Mouse (Mus musculus): Measurements from ENCODE around the gene Snupn. TPM values are rescaled to one million over a fixed set of nuclear protein-coding genes. Genes with fewer than 3 reads are reported as not detected.
"Not testable (repeated sequence)": the region's sequence is repeated elsewhere in the genome, so short reads cannot be mapped to it uniquely, and the experiment has no call there.

Gene Snupn
- polyA plus RNA-seq, 1 experiment from 2014 or later: 12.3 TPM

DNA sequence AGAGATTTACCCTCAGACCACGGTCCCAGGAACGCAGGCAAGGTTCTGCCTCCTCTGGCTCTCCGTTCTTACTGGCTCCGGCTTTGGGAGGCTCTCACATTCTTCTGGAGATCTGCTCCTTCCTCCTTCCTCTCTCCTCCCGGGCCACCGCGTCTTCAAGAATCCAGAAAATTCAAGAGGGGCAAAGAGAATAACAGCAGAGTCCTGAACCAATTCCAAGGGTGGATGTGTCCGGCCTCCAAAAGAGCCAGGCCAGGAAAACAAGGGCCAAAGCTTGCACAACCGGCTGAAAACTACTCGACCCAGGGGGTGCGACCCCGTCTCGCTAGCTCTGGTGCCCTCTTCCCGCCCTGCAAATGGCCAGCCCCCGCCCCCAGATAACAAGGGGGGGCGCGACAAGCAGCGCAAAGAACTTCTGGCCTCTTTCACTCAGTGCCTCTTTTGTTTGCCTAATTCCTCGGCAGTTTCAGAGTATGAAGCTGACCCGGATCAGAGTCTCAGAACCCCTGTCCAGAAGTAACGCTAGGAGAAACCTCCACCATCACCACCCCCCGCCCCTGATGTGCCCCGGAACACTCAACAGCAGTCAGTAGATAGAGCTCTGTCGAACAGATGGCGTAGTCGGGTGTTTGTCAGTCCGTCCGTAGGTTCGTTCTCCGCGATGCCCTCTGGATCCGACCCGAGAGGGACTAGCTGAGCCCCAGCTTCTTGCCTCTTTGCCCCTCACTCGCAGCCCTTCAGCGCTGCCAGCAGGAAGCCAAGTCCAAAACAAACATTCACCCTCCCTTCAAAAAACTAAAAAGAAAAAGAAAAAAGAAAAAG lies 23.3 kb upstream of the Snupn start:
- H3K36me3 ChIP-seq (ENCODE audit: control insufficient read depth, insufficient read depth, low read length): no peaks in the 10 kb centered on the region
- H3K27ac ChIP-seq (ENCODE audit: low read length): peak overlapping the region; percentile 90
- peak overlapping the region; percentile 70 for H3K4me3 ChIP-seq (ENCODE audit: low read length)
- ATAC-seq: peak; percentile 27
- no peaks in the 10 kb centered on the region for H3K9me3 ChIP-seq (ENCODE audit: control insufficient read depth, low read length)
- no peaks in the 10 kb centered on the region for H3K27me3 ChIP-seq (replicated peaks; ENCODE audit: control insufficient read depth, insufficient read depth, low read length)
- peaks cover 43% of the 10 kb centered on the region for H3K4me1 ChIP-seq (ENCODE audit: control insufficient read depth, insufficient read depth, low read length)
- 2% methylated on average over 35 of the region's 35 CpGs for WGBS
- peak overlapping the region; percentile 81 for H3K9ac ChIP-seq (ENCODE audit: low read depth, low read length)
- peak overlapping the region; percentile 93 for H3K4me2 ChIP-seq (ENCODE audit: low read depth, low read length)

DNA sequence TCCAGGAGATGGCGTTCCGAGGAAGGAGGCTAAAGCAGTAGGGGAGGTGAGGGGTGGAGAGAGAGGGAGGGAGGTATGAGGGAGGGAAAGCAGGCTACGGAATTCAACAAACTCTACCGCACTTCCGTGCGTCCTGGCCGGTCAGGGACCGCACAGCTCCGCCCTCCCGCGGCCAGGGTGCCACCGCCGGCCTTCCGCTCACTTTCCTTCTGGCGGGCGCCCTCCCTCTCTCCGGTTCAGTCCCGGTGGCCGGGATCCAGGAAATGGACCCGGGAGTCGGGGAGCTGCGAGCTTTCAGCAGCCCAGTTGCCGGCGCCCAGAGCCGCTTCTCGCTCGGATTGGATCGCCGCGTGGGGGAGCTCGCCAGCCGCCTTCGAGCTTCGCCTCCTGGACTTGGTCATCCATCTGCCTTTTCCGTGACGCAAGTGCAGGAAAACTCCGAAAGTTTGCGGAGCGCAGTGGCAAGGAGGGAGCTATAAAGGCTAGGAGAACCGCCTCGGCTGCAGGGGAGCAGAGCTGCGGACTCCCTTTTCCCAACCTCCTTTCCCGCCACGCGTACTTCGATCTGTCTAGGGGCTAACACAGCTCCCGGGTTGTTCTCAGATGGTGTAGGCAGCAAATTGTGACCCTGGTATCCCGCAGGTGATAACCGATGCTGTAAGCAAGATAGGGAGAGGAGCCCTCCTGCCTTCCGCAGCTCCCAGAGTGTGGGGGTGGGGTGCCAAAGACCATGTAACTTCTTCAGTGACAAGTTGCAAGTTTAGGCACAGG lies 22.5 kb upstream of the Snupn start, which contains the start of gene Snx33:
Snx33 (minus strand) TSS at position 331 of the 771 bp plus-strand sequence.
- peak; percentile 86 for ATAC-seq
- Histone ChIP-seq H3K4me1 (ENCODE audit: control insufficient read depth, insufficient read depth, low read length) (peaks cover 41% of the 10 kb centered on the region), H3K27me3 (replicated peaks; ENCODE audit: control insufficient read depth, insufficient read depth, low read length) (no peaks in the 10 kb centered on the region), H3K9ac (ENCODE audit: low read depth, low read length) (peak within 1 kb of the TSS; percentile 81), H3K36me3 (ENCODE audit: control insufficient read depth, insufficient read depth, low read length) (no peaks in the 10 kb centered on the region), H3K4me3 (ENCODE audit: low read length) (peak within 1 kb of the TSS; percentile 70), H3K27ac (ENCODE audit: low read length) (peak within 1 kb of the TSS; percentile 90), H3K9me3 (ENCODE audit: control insufficient read depth, low read length) (no peaks in the 10 kb centered on the region), H3K4me2 (ENCODE audit: low read depth, low read length) (peak within 1 kb of the TSS; percentile 93)
- under 1% methylated on average over 46 of the region's 50 CpGs for WGBS

DNA sequence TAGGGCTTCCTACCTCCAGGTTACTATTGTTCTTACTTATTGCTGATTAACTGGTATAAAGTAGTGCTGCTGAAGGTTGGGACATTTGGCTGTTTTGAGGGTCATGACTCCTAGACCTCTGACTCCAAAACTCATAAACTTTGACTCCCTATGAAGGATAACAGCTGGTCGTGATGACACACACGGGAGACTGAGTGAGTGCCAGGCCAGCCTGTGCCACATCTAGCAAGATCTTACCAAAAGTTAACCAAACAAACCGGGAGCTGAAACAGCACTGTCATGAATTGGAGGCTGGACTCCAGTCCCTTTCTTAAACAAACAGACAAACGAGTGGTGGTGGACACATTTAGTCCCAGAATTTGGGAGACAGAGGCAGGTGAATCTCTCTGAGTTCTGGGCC lies 21.2 kb upstream of the Snupn start:
- ATAC-seq: no peak
- H3K4me2 ChIP-seq (ENCODE audit: low read depth, low read length): no peak overlapping the region
- 37% methylated on average over 4 of the region's 4 CpGs for WGBS
- no peaks in the 10 kb centered on the region for H3K27me3 ChIP-seq (replicated peaks; ENCODE audit: control insufficient read depth, insufficient read depth, low read length)
- no peaks in the 10 kb centered on the region for H3K9me3 ChIP-seq (ENCODE audit: control insufficient read depth, low read length)
- no peak overlapping the region for H3K27ac ChIP-seq (ENCODE audit: low read length)
- H3K4me3 ChIP-seq (ENCODE audit: low read length): no peak overlapping the region
- peaks cover 29% of the 10 kb centered on the region for H3K4me1 ChIP-seq (ENCODE audit: control insufficient read depth, insufficient read depth, low read length)
- no peak overlapping the region for H3K9ac ChIP-seq (ENCODE audit: low read depth, low read length)
- H3K36me3 ChIP-seq (ENCODE audit: control insufficient read depth, insufficient read depth, low read length): no peaks in the 10 kb centered on the region

- Histone ChIP-seq H3K4me1 (ENCODE audit: control insufficient read depth, insufficient read depth, low read length) (peaks cover 20% of the 10 kb centered on the region), H3K9me3 (ENCODE audit: control insufficient read depth, low read length) (no peaks in the 10 kb centered on the region), H3K4me3 (ENCODE audit: low read length) (no peak overlapping the region), H3K4me2 (ENCODE audit: low read depth, low read length) (no peak overlapping the region), H3K9ac (ENCODE audit: low read depth, low read length) (no peak overlapping the region), H3K36me3 (ENCODE audit: control insufficient read depth, insufficient read depth, low read length) (no peaks in the 10 kb centered on the region), H3K27me3 (replicated peaks; ENCODE audit: control insufficient read depth, insufficient read depth, low read length) (no peaks in the 10 kb centered on the region), H3K27ac (ENCODE audit: low read length) (no peak overlapping the region)
- no peak for ATAC-seq
- WGBS: 68% methylated on average over 1 of the region's 1 CpGs
Measured at GRCm38 (mm10) chr9:56930556-56930955, 20.1 kb upstream of the Snupn start.

DNA sequence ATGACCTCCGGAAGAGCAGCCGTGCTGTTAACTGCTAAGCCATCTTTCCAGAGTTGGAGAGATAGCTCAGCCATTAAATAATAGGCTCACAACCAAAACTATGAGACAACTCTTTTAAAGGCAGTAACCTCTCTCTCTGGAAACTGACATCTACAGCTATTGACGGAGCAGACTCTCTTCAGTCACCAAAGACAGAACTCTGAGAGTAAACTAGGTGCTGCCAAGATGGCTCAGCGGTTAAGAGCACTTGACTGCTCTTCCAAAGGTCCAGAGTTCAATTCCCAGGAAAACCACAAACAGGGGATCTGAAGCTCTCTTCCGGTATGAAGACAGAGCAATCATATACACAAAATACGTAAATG lies 13.8 kb upstream of the Snupn start:
- peak overlapping the region; percentile 82 for H3K4me3 ChIP-seq (ENCODE audit: low read length)
- peaks cover 10% of the 10 kb centered on the region for H3K4me1 ChIP-seq (ENCODE audit: control insufficient read depth, insufficient read depth, low read length)
- peak overlapping the region; percentile 46 for H3K27ac ChIP-seq (ENCODE audit: low read length)
- no peak; the same call in 1 of the 2 replicates for ATAC-seq
- H3K4me2 ChIP-seq (ENCODE audit: low read depth, low read length): peak overlapping the region; percentile 61
- H3K27me3 ChIP-seq (replicated peaks; ENCODE audit: control insufficient read depth, insufficient read depth, low read length): no peaks in the 10 kb centered on the region
- peak overlapping the region; percentile 32; the same call in 1 of the 2 replicates for H3K9ac ChIP-seq (ENCODE audit: low read depth, low read length)
- 15% methylated on average over 6 of the region's 6 CpGs for WGBS
- no peaks in the 10 kb centered on the region for H3K9me3 ChIP-seq (ENCODE audit: control insufficient read depth, low read length)
- H3K36me3 ChIP-seq (ENCODE audit: control insufficient read depth, insufficient read depth, low read length): no peaks in the 10 kb centered on the region

DNA sequence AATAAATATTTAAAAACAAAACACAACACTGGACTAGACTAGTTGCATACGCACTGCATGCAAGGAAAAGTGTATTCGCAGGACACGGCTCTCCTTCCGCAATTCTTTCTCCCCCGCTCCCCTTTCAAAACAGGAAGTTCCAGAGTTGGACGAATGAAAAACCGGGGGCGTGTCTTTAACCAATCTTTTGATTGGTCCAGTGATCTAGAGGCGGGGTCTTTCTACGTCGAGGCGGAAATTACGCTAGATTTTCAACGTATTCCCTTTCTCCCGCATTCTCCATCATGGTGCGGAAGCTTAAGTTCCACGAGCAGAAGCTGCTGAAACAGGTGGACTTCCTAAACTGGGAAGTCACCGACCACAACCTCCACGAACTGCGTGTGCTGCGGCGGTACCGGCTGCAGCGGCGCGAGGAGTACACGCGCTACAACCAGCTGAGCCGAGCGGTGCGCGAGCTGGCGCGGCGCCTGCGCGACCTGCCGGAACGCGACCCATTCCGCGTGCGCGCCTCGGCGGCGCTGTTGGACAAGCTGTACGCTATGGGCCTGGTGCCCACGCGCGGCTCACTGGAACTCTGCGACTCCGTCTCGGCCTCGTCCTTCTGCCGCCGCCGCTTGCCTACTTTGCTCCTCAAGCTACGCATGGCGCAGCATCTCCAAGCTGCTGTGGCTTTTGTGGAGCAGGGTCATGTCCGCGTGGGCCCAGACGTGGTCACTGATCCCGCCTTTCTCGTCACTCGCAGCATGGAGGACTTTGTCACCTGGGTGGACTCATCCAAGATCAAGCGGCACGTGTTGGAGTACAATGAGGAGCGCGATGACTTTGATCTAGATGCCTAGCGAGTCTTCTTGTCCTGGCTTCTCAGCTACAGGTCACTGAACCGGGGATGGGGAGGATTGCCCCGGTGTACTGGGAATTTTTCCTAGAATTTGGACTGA lies 13.2 kb upstream of the Snupn start, which contains the start of gene Imp3:
Imp3 (plus strand) TSS at position 253 of the 938 bp plus-strand sequence.
- H3K4me2 ChIP-seq (ENCODE audit: low read depth, low read length): peak within 1 kb of the TSS; percentile 80
- peak within 1 kb of the TSS; percentile 86 for H3K9ac ChIP-seq (ENCODE audit: low read depth, low read length)
- peak; percentile 95 for ATAC-seq
- H3K4me1 ChIP-seq (ENCODE audit: control insufficient read depth, insufficient read depth, low read length): peaks cover 10% of the 10 kb centered on the region
- no peaks in the 10 kb centered on the region for H3K9me3 ChIP-seq (ENCODE audit: control insufficient read depth, low read length)
- peak within 1 kb of the TSS; percentile 82 for H3K4me3 ChIP-seq (ENCODE audit: low read length)
- no peaks in the 10 kb centered on the region for H3K36me3 ChIP-seq (ENCODE audit: control insufficient read depth, insufficient read depth, low read length)
- no peaks in the 10 kb centered on the region for H3K27me3 ChIP-seq (replicated peaks; ENCODE audit: control insufficient read depth, insufficient read depth, low read length)
- peak within 1 kb of the TSS; percentile 89 for H3K27ac ChIP-seq (ENCODE audit: low read length)
- under 1% methylated on average over 73 of the region's 73 CpGs for WGBS

DNA sequence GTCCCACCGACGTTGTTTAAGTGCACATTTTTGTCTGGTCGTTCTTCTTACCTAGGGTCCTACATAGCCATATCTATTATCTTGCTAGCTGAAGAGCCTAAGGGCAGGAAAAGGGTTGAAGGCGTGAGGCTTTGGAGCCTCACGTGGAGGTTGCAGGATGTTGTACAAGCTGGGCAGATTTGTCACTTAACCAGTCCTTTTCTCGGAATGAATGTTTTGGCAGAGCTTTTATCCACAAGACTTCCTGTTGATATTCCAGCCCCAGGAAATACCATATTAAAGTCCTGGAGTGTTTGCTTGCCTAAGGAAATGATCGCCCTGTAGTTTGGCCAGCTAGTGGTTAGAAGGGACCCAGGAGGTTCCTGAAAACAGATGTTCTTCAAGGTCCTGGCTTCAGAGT lies 12.3 kb upstream of the Snupn start:
- H3K4me1 ChIP-seq (ENCODE audit: control insufficient read depth, insufficient read depth, low read length): peaks cover 10% of the 10 kb centered on the region
- peak overlapping the region; percentile 82 for H3K4me3 ChIP-seq (ENCODE audit: low read length)
- peak overlapping the region; percentile 86 for H3K9ac ChIP-seq (ENCODE audit: low read depth, low read length)
- WGBS: 2% methylated on average over 7 of the region's 7 CpGs
- no peaks in the 10 kb centered on the region for H3K9me3 ChIP-seq (ENCODE audit: control insufficient read depth, low read length)
- peak overlapping the region; percentile 80 for H3K4me2 ChIP-seq (ENCODE audit: low read depth, low read length)
- no peaks in the 10 kb centered on the region for H3K36me3 ChIP-seq (ENCODE audit: control insufficient read depth, insufficient read depth, low read length)
- H3K27ac ChIP-seq (ENCODE audit: low read length): peak overlapping the region; percentile 89
- no peak for ATAC-seq
- no peaks in the 10 kb centered on the region for H3K27me3 ChIP-seq (replicated peaks; ENCODE audit: control insufficient read depth, insufficient read depth, low read length)

GRCm38 (mm10) chr9:56947481-56947880 lies 3.2 kb upstream of the Snupn start:
- H3K4me2 ChIP-seq (ENCODE audit: low read depth, low read length); ATAC-seq; H3K27me3 ChIP-seq (replicated peaks; ENCODE audit: control insufficient read depth, insufficient read depth, low read length); H3K4me3 ChIP-seq (ENCODE audit: low read length); H3K9me3 ChIP-seq (ENCODE audit: control insufficient read depth, low read length); H3K27ac ChIP-seq (ENCODE audit: low read length); H3K4me1 ChIP-seq (ENCODE audit: control insufficient read depth, insufficient read depth, low read length); H3K36me3 ChIP-seq (ENCODE audit: control insufficient read depth, insufficient read depth, low read length); H3K9ac ChIP-seq (ENCODE audit: low read depth, low read length): not testable (repeated sequence)
- WGBS: 26% methylated on average over 3 of the region's 3 CpGs
